Mouse (Mus musculus): ENCODE results near the gene Rbfox1. TPM values are rescaled to one million over a fixed set of nuclear protein-coding genes. Genes with fewer than 3 reads are reported as not detected.

Gene Rbfox1
- polyA plus RNA-seq, 1 experiment = not detected

GRCm38 (mm10) chr16:6062495-6062894, 177.3 kb downstream of the Rbfox1 start:
- no peak overlapping the region for H3K4me3 ChIP-seq (ENCODE audit: insufficient read depth, low read depth, low read length)
- no peak for TF ChIP-seq CTCF (IDR thresholded peaks at IDR 0.05; ENCODE audit: insufficient read depth, low read depth, low read length)
- no peak for TF ChIP-seq POLR2A (IDR thresholded peaks at IDR 0.05; ENCODE audit: insufficient read depth, low read depth, low read length)
- H3K4me1 ChIP-seq (ENCODE audit: control insufficient read depth, insufficient read depth, low read length) = no peaks in the 10 kb centered on the region
- WGBS = 83% methylated on average over 1 of the region's 1 CpGs
- no peak overlapping the region for H3K27ac ChIP-seq (ENCODE audit: insufficient read depth, low read depth, low read length)

- WGBS = 85% methylated on average over 4 of the region's 4 CpGs
Measured at GRCm38 (mm10) chr16:6065481-6065880, 180.3 kb downstream of the Rbfox1 start.

GRCm38 (mm10) chr16:6075442-6076050, 190.4 kb downstream of the Rbfox1 start:
- Histone ChIP-seq H3K4me3 (ENCODE audit: insufficient read depth, low read depth, low read length) (no peak overlapping the region), H3K27ac (ENCODE audit: insufficient read depth, low read depth, low read length) (no peak overlapping the region), H3K4me1 (ENCODE audit: control insufficient read depth, insufficient read depth, low read length) (no peaks in the 10 kb centered on the region)
- WGBS = 79% methylated on average over 10 of the region's 10 CpGs
- TF ChIP-seq CTCF (IDR thresholded peaks at IDR 0.05; ENCODE audit: insufficient read depth, low read depth, low read length) (no peak), POLR2A (IDR thresholded peaks at IDR 0.05; ENCODE audit: insufficient read depth, low read depth, low read length) (no peak)

More at GRCm38 (mm10) chr16:6065481-6065880, 180.3 kb downstream of the Rbfox1 start:
- Histone ChIP-seq H3K4me1 (ENCODE audit: control insufficient read depth, insufficient read depth, low read length) (no peaks in the 10 kb centered on the region), H3K27ac (ENCODE audit: insufficient read depth, low read depth, low read length) (no peak overlapping the region), H3K4me3 (ENCODE audit: insufficient read depth, low read depth, low read length) (no peak overlapping the region)
- TF ChIP-seq CTCF (IDR thresholded peaks at IDR 0.05; ENCODE audit: insufficient read depth, low read depth, low read length) (no peak), POLR2A (IDR thresholded peaks at IDR 0.05; ENCODE audit: insufficient read depth, low read depth, low read length) (no peak)

DNA sequence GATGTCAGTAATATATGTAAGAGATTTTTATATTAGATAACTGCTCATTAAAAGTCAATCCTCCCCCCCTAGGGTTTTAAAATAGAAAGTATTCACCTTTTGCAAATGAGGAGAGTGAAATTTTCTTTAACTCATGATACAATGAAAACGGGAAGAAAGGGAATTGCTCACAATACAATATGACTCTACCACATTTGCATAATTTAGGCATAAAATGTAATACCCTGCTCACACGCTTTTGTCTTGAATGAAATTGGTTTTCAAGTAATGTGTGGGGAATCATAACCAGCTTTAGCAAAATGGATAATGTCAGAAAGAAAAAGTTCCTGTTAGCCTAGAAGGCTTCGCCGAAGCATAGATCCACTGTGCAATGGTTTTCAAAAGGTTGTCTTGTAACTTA, 193.9 kb downstream of the Rbfox1 start:
- H3K27ac ChIP-seq (ENCODE audit: insufficient read depth, low read depth, low read length) = no peak overlapping the region
- TF ChIP-seq CTCF (IDR thresholded peaks at IDR 0.05; ENCODE audit: insufficient read depth, low read depth, low read length) = no peak
- no peak for TF ChIP-seq POLR2A (IDR thresholded peaks at IDR 0.05; ENCODE audit: insufficient read depth, low read depth, low read length)
- no peaks in the 10 kb centered on the region for H3K4me1 ChIP-seq (ENCODE audit: control insufficient read depth, insufficient read depth, low read length)
- WGBS = 80% methylated on average over 4 of the region's 4 CpGs
- no peak overlapping the region for H3K4me3 ChIP-seq (ENCODE audit: insufficient read depth, low read depth, low read length)

GRCm38 (mm10) chr16:6084701-6085365, 199.7 kb downstream of the Rbfox1 start:
- no peak for TF ChIP-seq CTCF (IDR thresholded peaks at IDR 0.05; ENCODE audit: insufficient read depth, low read depth, low read length)
- no peak for TF ChIP-seq POLR2A (IDR thresholded peaks at IDR 0.05; ENCODE audit: insufficient read depth, low read depth, low read length)
- WGBS = 79% methylated on average over 7 of the region's 7 CpGs
- Histone ChIP-seq H3K4me1 (ENCODE audit: control insufficient read depth, insufficient read depth, low read length) (peaks cover 3% of the 10 kb centered on the region), H3K4me3 (ENCODE audit: insufficient read depth, low read depth, low read length) (no peak overlapping the region), H3K27ac (ENCODE audit: insufficient read depth, low read depth, low read length) (no peak overlapping the region)

DNA sequence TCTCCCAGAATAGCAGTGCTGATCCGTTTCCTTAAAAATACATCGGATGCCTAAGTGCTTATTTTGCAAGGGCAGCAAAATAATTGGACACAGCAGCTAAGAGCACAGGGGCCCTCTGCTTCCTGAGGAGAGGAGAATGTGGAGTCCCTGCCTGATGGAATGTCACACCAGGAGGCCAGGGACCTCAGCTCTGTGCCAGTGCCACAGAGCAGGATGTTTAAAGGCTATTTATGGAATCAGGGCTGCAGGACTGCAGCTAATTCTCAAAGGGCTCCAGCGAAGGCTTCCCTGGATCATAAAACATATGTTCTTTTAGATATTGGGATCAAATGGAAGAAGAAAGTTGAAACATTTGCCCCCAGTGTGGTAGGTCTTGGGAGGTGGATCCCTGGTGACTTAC, 201.0 kb downstream of the Rbfox1 start:
- Histone ChIP-seq H3K27ac (ENCODE audit: insufficient read depth, low read depth, low read length) (peak overlapping the region; percentile 26; the same call in 1 of the 2 replicates), H3K4me3 (ENCODE audit: insufficient read depth, low read depth, low read length) (no peak overlapping the region), H3K4me1 (ENCODE audit: control insufficient read depth, insufficient read depth, low read length) (peaks cover 3% of the 10 kb centered on the region)
- no peak for TF ChIP-seq POLR2A (IDR thresholded peaks at IDR 0.05; ENCODE audit: insufficient read depth, low read depth, low read length)
- no peak for TF ChIP-seq CTCF (IDR thresholded peaks at IDR 0.05; ENCODE audit: insufficient read depth, low read depth, low read length)
- WGBS = 15% methylated on average over 3 of the region's 3 CpGs

- H3K27ac ChIP-seq (ENCODE audit: insufficient read depth, low read depth, low read length) = no peak overlapping the region
- TF ChIP-seq POLR2A (IDR thresholded peaks at IDR 0.05; ENCODE audit: insufficient read depth, low read depth, low read length) (no peak), CTCF (IDR thresholded peaks at IDR 0.05; ENCODE audit: insufficient read depth, low read depth, low read length) (no peak)
- H3K4me3 ChIP-seq (ENCODE audit: insufficient read depth, low read depth, low read length) = no peak overlapping the region
- no peaks in the 10 kb centered on the region for H3K4me1 ChIP-seq (ENCODE audit: control insufficient read depth, insufficient read depth, low read length)
- WGBS = 80% methylated on average over 3 of the region's 3 CpGs
Measured at GRCm38 (mm10) chr16:6091326-6092123, 206.4 kb downstream of the Rbfox1 start.

GRCm38 (mm10) chr16:6095604-6096372, 210.6 kb downstream of the Rbfox1 start:
- H3K4me3 ChIP-seq (ENCODE audit: insufficient read depth, low read depth, low read length) = no peak overlapping the region
- H3K27ac ChIP-seq (ENCODE audit: insufficient read depth, low read depth, low read length) = no peak overlapping the region
- 81% methylated on average over 2 of the region's 2 CpGs for WGBS
- H3K4me1 ChIP-seq (ENCODE audit: control insufficient read depth, insufficient read depth, low read length) = no peaks in the 10 kb centered on the region
- TF ChIP-seq POLR2A (IDR thresholded peaks at IDR 0.05; ENCODE audit: insufficient read depth, low read depth, low read length) (no peak), CTCF (IDR thresholded peaks at IDR 0.05; ENCODE audit: insufficient read depth, low read depth, low read length) (no peak)

Data from olfactory bulb, adult 2 months (tissue).